Mouse (Mus musculus): Measurements from ENCODE around the gene Lrrc36.

- TF ChIP-seq CTCF (IDR thresholded peaks at IDR 0.05; ENCODE audit: low read depth) (no peak), EP300 (IDR thresholded peaks at IDR 0.05; ENCODE audit: low read depth) (no peak)
Observed at GRCm38 (mm10) chr8:105484030-105484368, 70.6 kb downstream of the Lrrc36 start.

Measured in liver, postnatal 0 days (tissue).